8 mouse cellular contexts compared by ENCODE assay signal in genomic region chr2:19909171-19909899, GRCm38 (mm10). TPM values are rescaled to one million over a fixed set of nuclear protein-coding genes. Genes with fewer than 3 reads are reported as not detected.
A peak's percentile ranks its signal among the peaks of the same experiment; 100 is the strongest.
DNase-seq lines count a peak whose midpoint lies in the region; ATAC-seq lines count a peak whose summit lies in the region.

Gene Etl4 (plus strand): TSS chr2:19909780.

- ATAC-seq in megakaryocyte, adult 5-6 weeks (ENCODE audit: poor library complexity, severe bottlenecking), result no peak
- peak; percentile 97 for ATAC-seq in hindbrain, embryonic 16.5 days
- peak; percentile 92 for ATAC-seq in midbrain, embryonic 14.5 days (ENCODE audit: low FRiP score, low TSS enrichment)

- no peaks in the 10 kb centered on the region for H3K36me3 ChIP-seq in megakaryocyte, embryonic 14.5 days (replicated peaks; ENCODE audit: low read length)
- H3K36me3 ChIP-seq in hindbrain, embryonic 16.5 days (ENCODE audit: control insufficient read depth, insufficient read depth, low read length), result no peaks in the 10 kb centered on the region
- H3K36me3 ChIP-seq in midbrain, embryonic 14.5 days (ENCODE audit: control insufficient read depth, insufficient read depth, low read length), result no peaks in the 10 kb centered on the region

- peak within 1 kb of the TSS; percentile 91 for H3K4me2 ChIP-seq in hindbrain, embryonic 16.5 days (ENCODE audit: low read length)
- H3K4me2 ChIP-seq in midbrain, embryonic 14.5 days (ENCODE audit: low read length), result peak within 1 kb of the TSS; percentile 98

- intact Hi-C loops in gastrocnemius, postnatal 14 days (cut with DNase I; ENCODE audit: low total_unique reads), result no loop called here
- intact Hi-C loops in left cerebral cortex, postnatal 4 days (cut with DNase I), result no loop called here

- H3K9me3 ChIP-seq in megakaryocyte, embryonic 14.5 days, result peaks cover 9% of the 10 kb centered on the region
- no peaks in the 10 kb centered on the region for H3K9me3 ChIP-seq in hindbrain, embryonic 16.5 days (ENCODE audit: control insufficient read depth, low read length)
- H3K9me3 ChIP-seq in midbrain, embryonic 14.5 days (ENCODE audit: control insufficient read depth, low read length), result no peaks in the 10 kb centered on the region

- peak within 1 kb of the TSS; percentile 23 for H3K4me3 ChIP-seq in megakaryocyte, embryonic 14.5 days (replicated peaks)
- peak within 1 kb of the TSS; percentile 70 for H3K4me3 ChIP-seq in hindbrain, embryonic 16.5 days (ENCODE audit: low read length)
- H3K4me3 ChIP-seq in midbrain, embryonic 14.5 days (replicated peaks; ENCODE audit: low read depth, low read length), result peak within 1 kb of the TSS; percentile 56

- WGBS in hindbrain, embryonic 16.5 days, result 1% methylated on average over 36 of the region's 37 CpGs
- WGBS in midbrain, embryonic 14.5 days, result under 1% methylated on average over 37 of the region's 37 CpGs

- H3K9ac ChIP-seq in hindbrain, embryonic 16.5 days (ENCODE audit: low read depth, low read length), result peak within 1 kb of the TSS; percentile 61
- H3K9ac ChIP-seq in midbrain, embryonic 14.5 days (replicated peaks; ENCODE audit: low read length), result peak within 1 kb of the TSS; percentile 53

- peaks cover 8% of the 10 kb centered on the region; the same call in 1 of the 2 replicates for H3K4me1 ChIP-seq in megakaryocyte, embryonic 14.5 days
- H3K4me1 ChIP-seq in hindbrain, embryonic 16.5 days (ENCODE audit: control insufficient read depth, insufficient read depth, low read depth, low read length), result peaks cover 2% of the 10 kb centered on the region; the same call in 1 of the 2 replicates
- H3K4me1 ChIP-seq in midbrain, embryonic 14.5 days (ENCODE audit: control insufficient read depth, insufficient read depth, low read length), result 0 out of 2 replicates have a peak, but pooled peaks cover 4% of the 10 kb centered on the region

- H3K27ac ChIP-seq in hindbrain, embryonic 16.5 days (ENCODE audit: low read depth, low read length), result no peak within 1 kb of the TSS
- H3K27ac ChIP-seq in midbrain, embryonic 14.5 days (replicated peaks; ENCODE audit: low read depth, low read length), result no peak within 1 kb of the TSS

- peaks cover 22% of the 10 kb centered on the region for H3K27me3 ChIP-seq in megakaryocyte, embryonic 14.5 days (replicated peaks)
- peaks cover 8% of the 10 kb centered on the region for H3K27me3 ChIP-seq in hindbrain, embryonic 16.5 days (replicated peaks; ENCODE audit: control insufficient read depth, insufficient read depth, low read length)
- peaks cover 24% of the 10 kb centered on the region for H3K27me3 ChIP-seq in midbrain, embryonic 14.5 days (ENCODE audit: control insufficient read depth, insufficient read depth, low read length)

- DNase-seq in embryo, embryonic 10.5 days (ENCODE audit: low spot score), result peak; percentile 86
- DNase-seq in gastrocnemius, postnatal 14 days, result peak; percentile 9
- peak; percentile 74 for DNase-seq in left cerebral cortex, postnatal 4 days
- DNase-seq in midbrain, embryonic 14.5 days, result peak; percentile 84
- DNase-seq in testis, postnatal 14 days (ENCODE audit: low spot score), result peak; percentile 24

RNA-seq across cellular contexts. Expression of gene Etl4, which starts in this region (rescaled TPM):
- polyA plus RNA-seq in megakaryocyte, embryonic 14.5 days (2012; ENCODE audit: insufficient read depth, low replicate concordance), result 0.12 TPM in 1 of 2 replicates, not detected in the other
- total RNA-seq in megakaryocyte, adult 5-6 weeks (2015), result 0.50 and 1.6 TPM in 2 replicates
- total RNA-seq in megakaryocyte, adult 5-6 weeks (2017), result 0.15 and 1.1 TPM in 2 replicates
- total RNA-seq in gastrocnemius, postnatal 14 days (2021), result 10 to 100 TPM; 28.3 to 46.7 TPM
- polyA plus RNA-seq in hindbrain, embryonic 16.5 days (2015; fragmentation: Nextera tagmentation; extraction: Ambion mirVana), result 5.0 and 6.2 TPM in 2 replicates
- total RNA-seq in left cerebral cortex, postnatal 4 days (2021), result 10 to 100 TPM; 36.7 to 44.8 TPM
- polyA plus RNA-seq in midbrain, embryonic 14.5 days (2014; fragmentation: Nextera tagmentation; extraction: Ambion mirVana), result 1.8 and 2.5 TPM in 2 replicates

Comparison
In these comparisons a context has a peak if more than half of its experiments do, and no peak if none do; other contexts are left out.
1. RNA of gene Etl4 (total RNA-seq): 28.3 to 46.7 TPM in gastrocnemius, postnatal 14 days and 36.7 to 44.8 TPM in left cerebral cortex, postnatal 4 days; 0.15 to 1.6 TPM in megakaryocyte, adult 5-6 weeks; every median in the first group is over 10 times any median in the second.
2. DNase-seq: peak in every context shown above with its lines; median percentile 86 in embryo, embryonic 10.5 days; 84 in midbrain, embryonic 14.5 days; 74 in left cerebral cortex, postnatal 4 days; 24 in testis, postnatal 14 days; 9 in gastrocnemius, postnatal 14 days.
3. Peak in every context shown above with its lines, with median percentiles within 50 percentile points of each other: H3K4me3 ChIP-seq.